ENCODE assay signal across 13 mouse cellular contexts in the genomic region with DNA sequence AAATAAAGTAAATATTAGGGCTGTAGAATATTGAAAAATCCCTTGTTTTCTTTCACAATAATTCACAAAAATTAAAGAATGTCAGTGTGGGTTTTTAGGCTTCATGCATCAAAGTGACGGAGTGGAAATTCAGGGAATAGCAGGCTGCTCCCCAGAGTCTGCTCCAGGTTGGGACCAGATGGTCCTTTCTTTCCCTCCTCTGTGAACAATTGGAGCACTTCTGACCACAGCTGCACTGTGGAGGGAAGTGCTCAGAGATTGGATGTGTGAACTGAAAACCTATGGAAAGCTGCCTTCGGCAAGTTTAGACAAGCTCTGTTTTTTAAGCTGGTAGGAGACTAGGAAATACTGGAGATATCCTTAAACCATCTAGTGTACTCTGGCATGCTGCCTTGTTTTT.
DNase-seq lines count a peak whose midpoint lies in the region; ATAC-seq lines count a peak whose summit lies in the region.
"Had no signal": no experiment of that assay in that cellular context is flagged by ENCODE, and none has a peak within 500 bp of the region (broad histone marks: within the 10 kb centered on the region; RNA-seq: fewer than 3 reads in every experiment).

No protein-coding gene starts in this region.

- WGBS in midbrain, embryonic 11.5 days = 57% methylated on average over 2 of the region's 2 CpGs

- peak; percentile 88 for ATAC-seq in midbrain, embryonic 11.5 days (ENCODE audit: low FRiP score)

- H3K4me3 ChIP-seq in midbrain, embryonic 11.5 days (ENCODE audit: low read depth, low read length) = no peak overlapping the region
- H3K4me3 ChIP-seq: embryonic facial prominence, embryonic 13.5 days; liver, embryonic 15.5 days had no signal

- no peaks in the 10 kb centered on the region for H3K9me3 ChIP-seq in midbrain, embryonic 11.5 days (ENCODE audit: control insufficient read depth, low read length)
- H3K9me3 ChIP-seq: embryonic facial prominence, embryonic 13.5 days; liver, embryonic 15.5 days had no signal

- no peak overlapping the region for H3K4me2 ChIP-seq in midbrain, embryonic 11.5 days
- H3K4me2 ChIP-seq: embryonic facial prominence, embryonic 13.5 days; liver, embryonic 15.5 days had no signal

- no peaks in the 10 kb centered on the region for H3K36me3 ChIP-seq in midbrain, embryonic 11.5 days (ENCODE audit: control insufficient read depth, insufficient read depth, low read length)
- H3K36me3 ChIP-seq: embryonic facial prominence, embryonic 13.5 days; liver, embryonic 15.5 days had no signal

- H3K9ac ChIP-seq in midbrain, embryonic 11.5 days (ENCODE audit: low read length) = no peak overlapping the region
- H3K9ac ChIP-seq: embryonic facial prominence, embryonic 13.5 days; liver, embryonic 15.5 days had no signal

- peak; percentile 5 for DNase-seq in right cerebral cortex, adult 18-20 months
- DNase-seq in right cerebral cortex, postnatal 14 days = no peak
- peak; percentile 69 for DNase-seq in forelimb bud, embryonic 11.5 days (ENCODE audit: low read depth, low spot score)
- no peak for DNase-seq in midbrain, embryonic 11.5 days (ENCODE audit: low spot score, missing footprints)
- no peak for DNase-seq in adrenal gland, adult (ENCODE audit: inconsistent age in 2 of 2, low spot score in 1 of 2)
- DNase-seq in kidney, postnatal 36 days = no peak
- no peak for DNase-seq in urinary bladder, postnatal 14 days (ENCODE audit: low spot score)
- DNase-seq in ovary, postnatal 14 days (ENCODE audit: low spot score) = no peak
- DNase-seq: gastrocnemius, postnatal 10 days; heart, postnatal 10 days; kidney, adult 2 months had no signal

- H3K27me3 ChIP-seq in midbrain, embryonic 11.5 days (ENCODE audit: control insufficient read depth, insufficient read depth, low read length) = no peaks in the 10 kb centered on the region
- H3K27me3 ChIP-seq: embryonic facial prominence, embryonic 13.5 days; liver, embryonic 15.5 days had no signal

- no peak overlapping the region; the same call in 1 of the 2 replicates for H3K27ac ChIP-seq in midbrain, embryonic 11.5 days (ENCODE audit: low read depth, low read length)
- H3K27ac ChIP-seq: embryonic facial prominence, embryonic 13.5 days; liver, embryonic 15.5 days had no signal

- H3K4me1 ChIP-seq in midbrain, embryonic 11.5 days (ENCODE audit: control insufficient read depth, insufficient read depth, low read length) = no peaks in the 10 kb centered on the region
- H3K4me1 ChIP-seq: embryonic facial prominence, embryonic 13.5 days; liver, embryonic 15.5 days had no signal

Comparison
In these comparisons a context has a peak if more than half of its experiments do, and no peak if none do; other contexts are left out.
1. DNase-seq: peak in right cerebral cortex, adult 18-20 months (single experiment) and forelimb bud, embryonic 11.5 days (single experiment); none in right cerebral cortex, postnatal 14 days (single experiment), midbrain, embryonic 11.5 days (single experiment), adrenal gland, adult (0 of 2), kidney, postnatal 36 days (0 of 2), urinary bladder, postnatal 14 days (single experiment) and ovary, postnatal 14 days (single experiment).